In genomic region chr6:113133360-113133759, GRCm38 (mm10) we compare ENCODE assay signal across 13 mouse cellular contexts.
"Had no signal": no experiment of that assay in that cellular context is flagged by ENCODE, and none has a peak within 500 bp of the region (broad histone marks: within the 10 kb centered on the region; RNA-seq: fewer than 3 reads in every experiment).

No protein-coding gene starts in this region.

- H3K4me3 ChIP-seq: layer of hippocampus, adult 2 months; left cerebral cortex, adult 2 months; liver, embryonic 13.5 days had no signal

- H3K27me3 ChIP-seq: liver, embryonic 13.5 days had no signal

- H3K4me2 ChIP-seq: liver, embryonic 13.5 days; lung, embryonic 14.5 days; midbrain, embryonic 11.5 days had no signal

- H3K4me1 ChIP-seq: liver, embryonic 13.5 days had no signal

- H3K27ac ChIP-seq: kidney, postnatal 0 days; layer of hippocampus, adult 2 months; left cerebral cortex, adult 2 months; liver, embryonic 13.5 days had no signal

- DNase-seq: kidney, postnatal 25 days; layer of hippocampus, adult 9-11 months; layer of hippocampus, postnatal 36 days; liver, embryonic 13.5 days; lung, embryonic 14.5 days; lung, postnatal 10 days; lung, postnatal 4 days; midbrain, embryonic 14.5 days; thymus, postnatal 25 days had no signal

- H3K9me3 ChIP-seq: liver, embryonic 13.5 days had no signal

- H3K9ac ChIP-seq: liver, embryonic 13.5 days; lung, embryonic 14.5 days had no signal
